Mouse (Mus musculus): ENCODE measurements around the gene Setdb2.
"Not testable (repeated sequence)": the region's sequence is repeated elsewhere in the genome, so short reads cannot be mapped to it uniquely, and the experiment has no call there.

Gene Setdb2

GRCm38 (mm10) chr14:59440558-59441471, at the start of gene Setdb2, which contains the start of gene Cab39l:
Setdb2 (minus strand) TSS chr14:59440884.
Cab39l (plus strand) TSS chr14:59440972.
- peak; percentile 95 for DNase-seq (ENCODE audit: low read depth, low spot score)

DNA sequence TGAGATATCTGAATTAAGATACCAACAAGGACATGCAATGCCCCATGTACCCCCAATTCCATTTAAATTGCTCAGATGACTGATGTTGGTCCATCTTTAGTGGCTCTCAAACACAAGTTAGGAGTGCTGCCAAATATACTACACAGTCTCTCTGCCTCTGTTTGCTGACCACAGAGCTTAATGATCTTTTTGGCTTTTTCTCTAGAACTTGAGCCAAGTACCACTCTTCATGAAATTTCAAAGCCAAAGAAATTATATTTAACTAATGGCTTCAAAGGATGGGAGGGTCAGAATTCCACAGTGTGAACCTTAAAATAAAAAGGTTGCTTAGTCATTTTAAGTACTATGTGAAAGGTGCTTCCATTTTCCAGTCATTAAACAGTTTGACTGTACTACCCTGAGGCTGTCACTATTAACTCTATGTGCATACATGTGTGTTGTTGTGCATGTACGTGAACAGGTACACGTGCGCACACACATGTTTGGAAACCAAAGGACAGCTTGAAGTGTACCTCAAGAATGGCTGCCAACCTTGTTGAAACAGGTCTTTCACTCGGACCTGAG, 44.6 kb upstream of the Setdb2 start:
- DNase-seq (ENCODE audit: low read depth, low spot score): no peak

GRCm38 (mm10) chr14:59478699-59479098, 38.0 kb upstream of the Setdb2 start:
- DNase-seq (ENCODE audit: low read depth, low spot score): no peak

DNA sequence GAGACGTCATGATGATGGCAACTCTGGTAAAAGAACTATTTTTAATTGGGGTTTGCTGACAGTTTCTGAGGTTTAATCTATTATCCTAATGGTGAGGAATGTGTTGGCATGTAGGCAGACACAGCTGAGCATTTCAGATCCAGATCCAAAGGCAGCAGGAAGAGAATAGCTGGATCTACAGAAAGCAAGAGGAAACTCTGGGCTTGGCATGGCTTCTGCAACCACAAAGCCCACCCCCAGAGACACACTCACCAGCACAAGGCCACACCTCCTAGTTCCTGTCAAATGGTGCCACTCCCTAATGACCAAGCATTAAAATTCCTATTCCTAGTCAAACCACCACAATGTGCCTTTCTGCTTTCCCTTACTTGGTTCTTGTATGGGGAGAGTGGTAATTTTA, 30.1 kb upstream of the Setdb2 start:
- peak; percentile 20 for DNase-seq (ENCODE audit: low read depth, low spot score)

- peak; percentile 11 for DNase-seq (ENCODE audit: low read depth, low spot score)
Observed at GRCm38 (mm10) chr14:59467798-59468197, 27.1 kb upstream of the Setdb2 start.

GRCm38 (mm10) chr14:59466503-59466902, 25.8 kb upstream of the Setdb2 start:
- no peak for DNase-seq (ENCODE audit: low read depth, low spot score)

DNA sequence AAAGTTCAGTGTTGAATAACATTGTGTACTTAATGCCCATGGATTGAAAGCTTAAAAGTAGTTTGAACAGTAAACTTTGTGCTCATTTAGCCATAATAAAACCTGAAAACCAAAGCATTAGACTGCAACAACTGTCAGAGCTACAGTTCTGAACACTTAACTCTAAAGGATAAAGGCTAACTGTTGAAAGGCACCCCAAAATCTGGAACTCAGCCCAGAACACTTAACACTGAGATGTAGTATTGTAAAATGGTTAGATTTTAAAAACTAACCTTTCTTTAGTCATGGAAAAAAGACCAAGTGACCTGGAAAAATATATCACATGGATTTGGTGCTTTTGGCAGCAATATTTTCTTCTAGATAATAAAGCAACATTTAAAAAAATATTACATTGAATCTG, 7.3 kb upstream of the Setdb2 start:
- DNase-seq (ENCODE audit: low read depth, low spot score): no peak

- DNase-seq (ENCODE audit: low read depth, low spot score): no peak
Observed at GRCm38 (mm10) chr14:59445421-59445820, 4.7 kb upstream of the Setdb2 start.

DNA sequence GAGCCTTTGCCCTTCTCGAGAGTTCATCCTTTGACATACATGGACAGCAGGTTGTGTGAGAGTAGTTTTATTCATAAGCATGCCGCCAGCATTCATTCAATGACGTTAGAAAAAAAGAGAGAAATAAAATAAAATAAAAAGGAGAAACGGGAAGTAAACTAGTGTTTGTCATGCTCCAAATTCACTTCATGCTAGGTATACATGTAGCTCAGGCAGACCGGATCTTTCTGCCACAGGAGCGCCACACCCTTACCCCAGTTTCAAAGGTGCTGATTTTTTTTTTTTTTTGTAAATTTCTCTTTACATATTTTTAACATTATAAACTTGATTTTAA, 755 bp upstream of the Setdb2 start:
- DNase-seq (ENCODE audit: low read depth, low spot score): no peak

DNA sequence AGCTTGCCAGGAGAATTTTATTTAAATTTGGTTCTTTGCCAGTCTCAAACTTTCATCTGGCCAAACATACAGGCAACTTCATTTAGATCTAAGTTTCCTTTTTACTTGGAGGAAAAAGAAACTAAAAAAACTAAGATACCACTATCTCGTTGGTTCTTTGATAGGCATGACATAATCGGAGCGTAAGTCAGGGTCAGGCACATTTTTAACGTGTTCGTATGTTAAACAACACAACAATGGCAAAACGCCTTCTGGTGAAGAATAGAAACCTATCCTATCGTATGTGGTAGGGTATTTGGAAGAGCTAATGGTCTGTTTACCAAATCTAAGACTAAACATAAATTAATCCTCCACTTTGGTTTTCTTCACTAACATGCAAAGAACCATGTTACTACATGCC, 645 bp downstream of the Setdb2 start:
- DNase-seq (ENCODE audit: low read depth, low spot score): no peak

DNA sequence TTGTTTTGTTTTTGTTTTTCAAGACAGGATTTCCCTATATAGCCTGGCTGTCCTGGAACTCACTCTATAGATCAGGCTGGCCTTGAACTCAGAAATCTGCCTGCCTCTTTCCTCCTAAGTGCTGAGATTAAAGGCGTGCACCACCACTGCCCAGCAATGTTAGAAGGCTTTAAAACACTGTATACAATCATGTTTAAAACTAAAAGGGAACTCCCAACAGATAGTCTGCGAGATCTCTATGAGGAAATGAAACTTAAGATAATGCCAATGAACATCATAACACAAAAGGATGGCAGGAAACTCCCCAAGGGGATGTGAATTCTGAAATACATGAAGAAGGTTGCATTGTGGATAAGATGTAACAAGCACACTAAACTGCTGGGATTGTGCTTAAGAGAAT, 2.2 kb downstream of the Setdb2 start:
- no peak for DNase-seq (ENCODE audit: low read depth, low spot score)

- no peak for DNase-seq (ENCODE audit: low read depth, low spot score)
Observed at GRCm38 (mm10) chr14:59437398-59437797, 3.3 kb downstream of the Setdb2 start.

- no peak for DNase-seq (ENCODE audit: low read depth, low spot score)
Observed at GRCm38 (mm10) chr14:59435206-59435605, 5.5 kb downstream of the Setdb2 start.

- no peak for DNase-seq (ENCODE audit: low read depth, low spot score)
Observed at GRCm38 (mm10) chr14:59433902-59434301, 6.8 kb downstream of the Setdb2 start.

DNA sequence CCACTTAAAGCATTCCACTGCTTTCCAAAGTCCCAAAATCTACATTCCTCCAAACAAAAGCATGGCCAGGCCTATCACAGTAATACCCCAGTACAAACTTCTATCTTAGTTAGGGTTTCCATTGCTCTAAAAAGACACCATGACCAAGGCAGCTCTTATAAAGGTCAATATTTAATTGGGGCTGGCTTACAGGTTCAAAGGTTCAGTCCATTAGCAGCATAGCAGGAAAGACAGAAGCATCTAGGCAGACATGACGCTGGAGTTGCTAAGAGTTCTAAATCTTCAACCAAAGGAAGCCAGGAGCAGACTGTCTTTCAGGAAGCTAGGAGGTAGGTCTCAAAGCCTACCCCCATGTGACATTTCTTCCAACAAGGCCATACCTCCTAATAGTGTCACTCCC, 10.1 kb downstream of the Setdb2 start:
- DNase-seq (ENCODE audit: low read depth, low spot score): no peak

DNA sequence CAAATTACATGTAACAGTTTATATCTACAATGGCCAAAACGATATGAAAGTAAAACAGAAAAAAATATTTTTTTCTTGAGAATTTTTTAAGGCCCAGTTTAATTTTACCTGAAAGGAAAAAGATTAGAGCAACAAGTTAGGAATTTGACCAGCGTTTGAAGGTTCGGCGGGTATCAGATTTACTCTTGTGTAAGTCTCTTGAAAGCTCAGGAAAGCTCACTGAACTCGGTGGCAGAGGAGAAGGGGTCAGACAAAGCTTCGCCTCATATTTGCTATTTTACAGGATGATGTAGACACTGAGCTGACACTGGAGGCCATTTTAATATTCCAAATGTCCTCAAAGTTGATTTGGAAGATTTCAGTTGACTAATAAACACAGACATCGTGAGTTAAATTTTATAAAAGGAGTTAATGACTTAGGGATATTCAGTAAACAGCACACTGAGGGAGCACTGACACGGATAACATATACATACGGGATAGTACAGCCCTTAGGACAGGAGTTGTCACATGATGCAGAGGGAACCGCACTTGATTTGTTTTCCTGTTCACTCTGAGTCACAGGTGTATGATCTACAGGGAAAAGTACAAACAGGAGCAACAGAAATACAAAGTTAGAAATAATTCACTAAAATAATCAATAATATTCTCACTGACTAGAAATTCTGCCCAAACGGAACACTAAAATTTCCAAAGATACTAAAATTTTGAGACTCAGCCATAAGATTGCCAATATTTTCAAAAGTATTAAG, 17.6 kb downstream of the Setdb2 start:
- DNase-seq (ENCODE audit: low read depth, low spot score): no peak

- DNase-seq (ENCODE audit: low read depth, low spot score): no peak
Observed at GRCm38 (mm10) chr14:59418171-59418570, 22.5 kb downstream of the Setdb2 start.

- not testable (repeated sequence) for DNase-seq (ENCODE audit: low read depth, low spot score)
Observed at GRCm38 (mm10) chr14:59414979-59415378, 25.7 kb downstream of the Setdb2 start.

GRCm38 (mm10) chr14:59396999-59397398, 43.7 kb downstream of the Setdb2 start:
- DNase-seq (ENCODE audit: low read depth, low spot score): no peak

GRCm38 (mm10) chr14:59395281-59395680, 45.4 kb downstream of the Setdb2 start, which contains the start of gene Phf11c:
Phf11c (minus strand) TSS chr14:59395381.
- no peak for DNase-seq (ENCODE audit: low read depth, low spot score)

- DNase-seq (ENCODE audit: low read depth, low spot score): not testable (repeated sequence)
Observed at GRCm38 (mm10) chr14:59390181-59390580, 50.5 kb downstream of the Setdb2 start.

DNA sequence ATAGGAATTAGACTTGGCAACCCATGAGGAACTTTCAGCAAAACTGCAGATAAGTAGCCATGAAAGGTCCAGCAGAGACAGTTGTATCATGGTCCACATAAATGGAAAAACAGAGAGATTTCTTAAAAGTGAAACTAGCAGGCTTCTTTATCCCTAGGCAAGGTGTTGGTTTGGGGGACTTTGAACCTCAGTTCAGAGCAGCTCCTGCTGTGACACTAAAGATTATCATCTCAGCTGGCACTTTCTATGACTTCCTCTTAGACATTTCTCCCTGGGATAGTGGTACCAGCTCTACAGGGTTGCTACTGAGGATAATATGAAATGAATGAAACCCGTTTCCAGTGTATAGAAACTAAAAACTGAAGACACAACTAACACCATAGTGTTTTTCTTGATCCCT, 51.2 kb downstream of the Setdb2 start:
- no peak for DNase-seq (ENCODE audit: low read depth, low spot score)
